Mouse (Mus musculus) right cerebral cortex, postnatal 14 days (tissue): Measurements from ENCODE around the gene Polm.
A peak's percentile ranks its signal among the peaks of the same experiment; 100 is the strongest.

Experiments used
- DNase-seq: peaks from one replicate; pipeline ENCODE4 v3.0.0; 2022

Gene Polm

DNA sequence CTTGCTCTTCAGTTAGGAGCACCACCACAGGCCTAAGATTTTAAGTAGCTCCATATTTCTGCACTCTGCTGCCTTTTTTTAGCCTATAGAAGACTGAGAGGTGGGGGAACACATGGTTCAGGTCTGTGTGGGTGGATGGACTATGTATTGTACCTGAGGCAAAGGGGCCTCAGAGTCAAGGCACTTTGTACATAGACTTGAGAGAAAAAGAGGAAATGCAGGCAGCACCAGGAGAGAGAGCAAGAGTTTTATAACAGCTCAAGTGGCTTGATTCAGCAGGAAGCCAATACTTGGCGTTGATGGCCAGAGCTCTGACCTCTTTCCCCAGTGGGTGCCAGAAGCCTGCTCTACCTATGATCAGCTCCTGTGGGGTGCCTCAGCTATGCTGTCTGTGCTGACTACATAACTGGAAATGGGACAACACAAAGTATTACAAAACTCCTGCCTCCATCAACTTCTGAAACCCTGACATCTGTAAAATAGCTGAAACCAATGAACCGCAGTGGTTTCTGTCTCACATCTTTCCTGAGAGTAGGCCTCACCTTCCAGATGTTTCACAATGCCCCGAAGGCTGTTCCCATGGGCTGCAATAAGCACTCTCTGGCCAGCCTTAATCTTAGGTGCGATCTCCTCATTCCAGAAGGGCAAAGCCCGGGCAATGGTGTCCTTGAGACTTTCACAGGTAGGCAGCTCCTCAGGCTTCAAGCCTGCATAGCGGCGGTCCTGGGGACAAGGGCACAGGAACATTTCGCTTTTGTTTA is 35.2 kb downstream of the Polm start:
- no peak for DNase-seq

DNA sequence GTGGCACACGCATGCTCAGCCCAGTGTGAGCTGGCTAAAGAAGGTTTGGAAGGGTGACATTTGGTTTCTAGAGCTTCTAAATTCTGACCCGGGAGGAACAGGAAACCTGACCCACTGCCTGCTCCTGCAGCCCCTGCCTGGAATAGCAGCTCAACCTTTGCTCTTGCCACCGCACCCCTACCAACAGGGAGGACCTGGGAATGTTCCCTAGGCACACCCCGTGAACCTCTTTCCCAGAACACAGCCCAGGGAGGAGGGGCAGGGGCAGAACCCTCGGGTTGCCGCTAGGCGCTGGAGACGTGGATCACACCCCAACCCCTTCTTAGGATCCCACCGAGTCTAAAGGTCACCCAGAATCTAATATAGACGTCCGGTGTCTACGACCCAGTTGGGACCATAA is 35.8 kb downstream of the Polm start:
- no peak for DNase-seq

DNA sequence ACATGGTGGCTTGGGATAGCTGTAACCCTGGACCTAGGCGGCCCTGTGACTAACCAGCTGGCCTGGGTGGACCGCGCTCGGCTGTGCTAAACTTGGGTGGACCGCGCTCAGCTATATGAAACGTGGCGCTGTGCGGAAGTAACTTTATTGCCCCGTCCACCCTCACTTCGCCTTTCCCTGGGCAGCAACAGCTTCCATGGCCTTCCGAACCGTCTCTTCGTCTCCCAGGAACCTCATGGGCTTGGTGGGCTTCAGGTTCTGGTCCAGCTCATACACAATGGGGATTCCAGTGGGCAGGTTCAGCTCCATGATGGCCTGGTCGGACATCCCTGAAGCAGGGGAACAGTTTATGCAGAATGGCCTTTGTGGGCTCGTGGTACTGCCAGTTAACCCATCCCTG is 36.3 kb downstream of the Polm start:
- no peak for DNase-seq

DNA sequence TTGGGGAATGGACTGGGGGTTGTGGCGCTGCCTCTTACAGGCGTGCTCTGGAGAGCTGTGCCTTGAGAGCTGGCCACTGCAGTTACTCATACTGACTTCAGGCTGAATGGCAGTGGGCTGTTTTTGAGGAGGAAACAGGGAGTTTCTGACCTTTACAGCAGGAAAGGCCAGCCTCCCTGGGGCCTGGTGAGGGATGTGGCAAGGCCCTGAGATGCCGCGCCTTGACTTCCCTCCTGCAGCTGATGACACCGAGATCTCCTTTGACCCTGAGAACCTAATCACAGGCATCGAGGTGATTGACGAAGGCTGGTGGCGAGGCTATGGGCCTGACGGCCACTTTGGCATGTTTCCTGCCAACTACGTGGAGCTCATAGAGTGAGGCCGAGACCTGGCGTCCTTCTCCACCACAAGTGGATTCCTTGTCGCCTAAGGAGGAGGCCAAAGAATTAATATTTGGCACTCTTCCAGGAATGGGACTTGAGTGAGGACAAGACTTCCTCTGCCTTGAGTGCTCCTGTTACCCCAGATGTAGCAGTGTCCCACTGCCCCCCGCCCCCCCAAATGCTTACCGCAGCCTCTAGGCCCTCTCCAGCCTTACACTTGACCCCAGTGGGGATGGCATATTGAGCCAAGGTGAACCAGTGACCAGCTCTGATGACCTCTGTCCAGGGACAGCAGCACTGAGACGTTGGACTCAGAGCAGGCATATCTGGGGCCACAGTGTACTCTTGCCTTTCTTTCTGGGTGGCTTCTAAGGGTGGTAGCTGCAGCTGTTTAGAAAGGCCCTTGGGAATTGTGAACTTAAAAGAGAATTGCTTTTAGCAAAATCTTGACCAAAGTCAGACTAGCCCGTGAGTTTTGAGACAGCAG is 38.0 kb downstream of the Polm start:
- DNase-seq = peak; percentile 3

DNA sequence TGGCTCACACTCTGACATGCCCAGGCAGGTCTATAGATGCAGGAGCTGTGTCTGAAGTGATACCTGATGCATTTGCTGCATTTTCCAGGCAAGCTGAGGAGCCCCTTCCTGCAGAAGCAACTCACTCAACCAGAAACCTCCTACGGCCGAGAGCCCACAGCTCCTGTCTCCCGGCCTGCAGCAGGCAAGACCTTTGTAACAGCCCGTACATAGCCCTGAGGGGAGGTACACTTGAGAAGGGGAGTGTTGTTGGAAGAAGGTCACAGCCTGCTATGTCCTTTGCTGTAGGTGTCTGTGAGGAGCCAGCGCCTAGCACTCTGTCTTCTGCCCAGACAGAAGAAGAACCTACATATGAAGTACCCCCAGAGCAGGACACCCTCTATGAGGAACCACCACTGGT is 39.9 kb downstream of the Polm start:
- DNase-seq = no peak

DNA sequence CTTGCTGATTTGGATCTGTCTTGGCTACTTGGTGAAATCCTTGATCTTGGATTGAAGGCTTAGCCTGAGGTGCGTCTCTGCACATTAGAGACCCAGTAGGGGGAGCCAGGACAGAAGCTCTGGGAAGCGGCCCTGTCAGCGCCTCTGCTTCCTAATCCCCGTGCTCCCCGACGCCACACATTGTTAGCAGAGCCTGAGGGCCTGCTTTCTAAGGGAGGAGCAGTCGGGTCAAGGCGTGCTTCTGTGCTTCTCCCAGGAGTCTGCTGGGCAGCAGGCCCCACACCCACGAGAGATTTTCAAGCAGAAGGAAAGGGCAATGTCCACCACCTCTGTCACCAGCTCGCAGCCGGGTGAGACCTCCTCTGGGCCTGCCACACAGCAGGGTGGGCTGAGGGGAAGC is 40.4 kb downstream of the Polm start:
- DNase-seq = no peak

DNA sequence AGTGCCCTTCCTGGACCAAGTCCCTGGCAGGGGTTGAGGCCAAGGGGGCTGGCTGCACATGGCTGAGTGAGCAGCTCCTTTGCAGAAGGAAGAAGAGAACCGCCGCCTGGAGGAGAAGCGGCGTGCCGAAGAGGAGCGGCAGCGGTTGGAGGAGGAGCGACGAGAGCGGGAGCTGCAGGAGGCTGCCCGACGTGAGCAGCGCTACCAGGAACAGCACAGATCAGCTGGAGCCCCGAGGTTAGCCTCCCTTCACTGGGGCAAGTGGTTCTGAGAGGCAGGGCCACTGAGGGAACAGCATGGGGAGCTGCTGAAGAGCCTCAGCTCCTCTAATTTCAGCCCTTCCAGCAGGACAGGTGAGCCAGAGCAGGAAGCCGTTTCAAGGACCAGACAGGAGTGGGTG is 40.9 kb downstream of the Polm start:
- DNase-seq = no peak

DNA sequence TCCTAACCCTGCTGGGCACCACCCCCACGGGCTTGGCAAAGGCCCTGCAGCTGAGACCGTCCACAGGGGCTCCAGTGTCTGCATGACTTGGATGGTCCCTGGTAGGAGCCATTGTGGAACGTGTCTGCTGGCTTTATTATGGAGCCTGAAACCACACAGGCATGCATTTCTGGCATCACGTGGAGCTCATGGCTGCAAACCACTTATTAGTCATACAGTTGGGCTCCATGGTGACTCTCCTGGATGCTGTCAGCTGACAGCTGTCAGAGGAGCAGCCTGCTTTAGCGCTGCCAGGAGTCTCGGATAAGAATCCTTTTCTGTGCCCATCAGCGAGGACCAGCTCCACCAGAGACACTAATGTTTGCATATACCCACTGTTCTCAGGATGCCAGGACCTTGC is 42.1 kb downstream of the Polm start:
- DNase-seq = no peak

DNA sequence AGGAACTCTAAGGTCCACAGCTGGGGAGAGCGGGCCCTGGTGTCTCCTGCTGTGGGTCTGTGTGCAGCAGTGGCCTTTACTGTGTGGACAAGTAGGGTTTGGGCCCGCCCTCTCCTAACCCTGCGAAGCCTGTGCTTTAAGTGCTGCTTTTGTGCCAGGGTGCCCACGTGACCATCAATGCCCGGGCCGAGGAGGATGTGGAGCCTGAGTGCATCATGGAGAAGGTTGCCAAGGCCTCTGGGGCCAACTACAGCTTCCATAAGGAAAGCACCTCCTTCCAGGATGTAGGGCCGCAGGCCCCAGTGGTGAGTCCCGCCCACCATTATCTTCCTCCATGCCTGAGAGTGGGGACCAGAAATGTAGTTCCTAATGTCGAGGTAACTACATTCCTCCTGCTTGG is 42.5 kb downstream of the Polm start:
- DNase-seq = no peak

DNA sequence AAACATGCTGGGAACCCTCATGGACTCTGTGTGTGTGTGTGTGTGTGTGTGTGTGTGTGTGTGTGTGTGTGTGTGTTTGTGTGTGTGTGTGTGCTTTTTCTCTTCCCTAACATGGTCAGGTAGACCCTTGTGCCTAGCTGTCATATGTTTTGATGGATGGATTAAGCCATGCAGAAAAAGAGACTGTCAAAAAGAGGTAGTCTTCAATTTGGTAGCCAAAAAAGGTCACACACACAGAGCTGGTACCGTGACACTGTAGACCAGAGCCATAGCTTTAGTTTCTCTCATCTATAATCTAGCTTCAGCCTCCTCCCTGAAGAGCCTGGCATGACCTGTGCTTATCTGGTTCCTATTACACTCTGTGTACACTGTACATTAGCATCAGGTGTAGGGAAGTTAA is 47.4 kb downstream of the Polm start:
- no peak for DNase-seq

DNA sequence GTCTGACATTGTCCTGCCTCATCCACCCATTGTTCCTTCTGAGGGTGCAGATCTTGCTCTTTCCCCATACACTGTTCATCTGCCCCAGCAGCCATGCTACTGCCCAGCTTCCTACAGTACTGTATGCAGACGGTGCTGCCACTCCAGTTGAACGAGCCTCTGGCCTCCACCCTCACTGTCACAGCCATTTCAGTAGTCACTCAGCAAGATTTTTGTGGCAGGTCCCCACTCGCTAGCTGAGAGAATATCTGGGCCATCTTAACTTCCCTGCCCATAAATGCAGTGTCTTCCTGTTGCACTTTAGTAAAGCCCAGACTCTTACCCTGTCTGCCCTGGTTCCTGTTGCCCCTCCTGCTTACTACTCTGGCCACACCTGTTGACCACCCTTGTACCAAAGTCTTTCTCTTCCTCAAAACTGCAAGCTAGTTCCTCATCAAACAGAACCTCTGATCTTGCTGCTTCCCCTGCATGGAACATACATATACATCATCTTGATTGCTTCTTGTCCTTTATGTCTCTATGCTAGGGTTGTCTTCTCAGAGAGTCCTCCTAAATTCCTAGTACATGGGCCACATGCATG is 48.0 kb downstream of the Polm start:
- DNase-seq = no peak

DNA sequence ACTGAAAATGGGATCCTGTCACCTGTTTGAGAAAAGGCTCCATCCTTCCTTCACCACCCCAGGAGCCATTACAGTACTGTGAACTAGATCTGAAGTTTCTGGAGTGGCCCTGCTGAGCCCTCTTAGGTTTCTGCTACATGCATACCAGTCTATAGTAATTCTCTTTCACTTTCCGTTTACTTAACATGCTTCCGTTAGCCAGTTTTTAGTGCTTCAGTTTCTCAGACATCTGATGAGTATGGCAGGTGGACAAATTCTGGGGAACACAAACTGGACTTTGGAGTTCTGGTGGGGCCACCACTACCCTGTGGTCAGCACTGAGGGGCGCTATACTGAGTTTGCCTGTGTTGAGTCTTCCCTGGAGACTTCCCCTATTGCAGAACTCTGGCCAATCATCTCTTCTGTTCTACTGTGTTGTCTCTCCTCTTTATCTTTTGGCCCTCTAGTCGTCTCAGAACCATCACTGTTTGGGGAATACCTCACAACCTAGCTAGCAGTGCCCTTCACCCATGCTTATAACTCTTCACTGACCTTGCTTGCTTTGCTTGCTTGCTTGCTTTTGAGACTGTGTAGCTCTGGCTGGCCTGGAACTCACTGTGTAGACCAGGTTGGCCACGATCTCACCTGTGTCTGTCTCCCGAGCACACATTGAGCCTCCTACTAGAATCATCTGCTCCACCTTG is 48.6 kb downstream of the Polm start:
- no peak for DNase-seq

DNA sequence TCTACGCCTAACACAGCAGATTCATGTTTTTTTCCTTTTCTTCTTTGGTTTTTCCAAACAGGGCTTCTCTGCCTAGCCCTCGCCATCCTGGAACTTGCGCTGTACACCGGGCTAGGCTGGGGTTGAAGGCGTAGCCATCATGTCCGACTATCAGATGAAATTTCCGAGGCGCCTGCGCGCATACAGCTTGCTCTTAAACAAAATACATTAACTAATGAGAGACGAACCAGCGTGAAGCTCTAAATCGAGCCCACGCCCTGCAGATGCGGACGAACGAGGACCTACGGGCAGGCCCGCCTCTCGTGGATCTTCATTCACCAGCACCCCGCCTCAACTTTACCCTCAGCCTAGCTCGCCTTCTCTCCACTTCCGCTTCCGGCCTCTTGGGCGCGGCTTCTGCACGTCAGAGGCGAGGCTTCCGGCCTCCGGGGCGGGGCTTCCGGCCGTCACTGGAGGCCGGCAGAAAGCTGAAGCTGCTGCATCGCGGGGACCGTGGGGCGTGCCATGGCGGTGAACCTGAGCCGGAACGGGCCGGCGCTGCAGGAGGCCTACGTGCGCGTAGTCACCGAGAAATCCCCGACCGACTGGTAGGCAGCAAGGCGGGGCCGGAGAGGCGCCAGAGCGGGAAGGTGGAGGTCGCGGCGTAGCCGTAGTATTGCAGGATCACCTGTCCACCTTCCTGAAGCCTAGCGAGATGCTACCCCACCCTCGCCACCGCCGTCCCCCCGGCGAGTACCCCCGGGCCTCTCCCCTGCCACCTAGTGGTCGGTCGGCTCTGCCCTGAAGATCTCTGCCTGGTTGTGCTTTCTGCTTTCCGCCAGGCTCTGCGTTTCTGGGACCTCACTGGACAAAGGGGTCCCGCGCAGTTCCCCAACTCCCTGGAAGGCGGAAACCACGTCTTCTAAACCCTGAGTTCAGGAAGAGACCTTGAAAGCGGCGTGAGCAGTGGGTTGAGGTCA is 49.5 kb downstream of the Polm start, which contains the start of gene Dbnl:
Dbnl (plus strand) TSS at position 433 of the 959 bp plus-strand sequence.
- DNase-seq = peak; percentile 92

DNA sequence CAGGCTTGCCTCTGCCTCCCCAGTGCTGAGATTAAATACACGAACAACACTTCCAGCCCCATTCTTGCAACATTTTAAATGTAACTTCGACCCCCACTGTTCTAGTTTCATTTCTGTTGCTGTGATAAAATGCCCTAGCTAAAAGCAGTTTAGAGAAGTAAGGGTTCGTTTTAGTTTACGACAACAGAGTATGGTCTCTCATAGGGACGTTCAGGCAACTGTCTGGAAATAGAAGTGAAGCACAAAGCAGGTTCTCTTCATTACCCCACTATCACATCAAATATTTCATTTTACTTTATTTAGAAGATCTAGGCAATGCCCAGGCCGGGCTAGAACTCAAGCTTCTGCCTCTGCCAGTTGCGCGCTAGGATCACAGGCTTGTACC is 50.2 kb downstream of the Polm start:
- DNase-seq = no peak

DNA sequence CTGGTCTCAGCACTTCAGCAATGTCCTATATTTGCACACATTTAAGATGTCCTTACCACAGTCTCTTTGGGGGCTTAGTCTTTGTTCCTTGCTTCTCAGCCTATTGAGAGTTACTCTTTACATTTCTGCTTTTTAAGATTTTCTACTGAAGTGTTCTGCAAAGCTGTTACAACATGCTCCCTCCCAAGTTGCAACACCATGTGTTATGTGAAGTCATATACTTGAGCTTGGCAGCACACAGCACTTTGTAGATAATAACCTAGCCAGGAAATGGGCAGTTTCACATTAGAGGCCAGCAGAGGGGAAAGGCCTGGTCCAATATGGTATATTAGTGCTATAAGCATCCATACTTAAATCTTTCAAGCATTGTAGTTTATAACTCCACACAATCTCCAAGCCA is 52.1 kb downstream of the Polm start:
- DNase-seq = no peak

DNA sequence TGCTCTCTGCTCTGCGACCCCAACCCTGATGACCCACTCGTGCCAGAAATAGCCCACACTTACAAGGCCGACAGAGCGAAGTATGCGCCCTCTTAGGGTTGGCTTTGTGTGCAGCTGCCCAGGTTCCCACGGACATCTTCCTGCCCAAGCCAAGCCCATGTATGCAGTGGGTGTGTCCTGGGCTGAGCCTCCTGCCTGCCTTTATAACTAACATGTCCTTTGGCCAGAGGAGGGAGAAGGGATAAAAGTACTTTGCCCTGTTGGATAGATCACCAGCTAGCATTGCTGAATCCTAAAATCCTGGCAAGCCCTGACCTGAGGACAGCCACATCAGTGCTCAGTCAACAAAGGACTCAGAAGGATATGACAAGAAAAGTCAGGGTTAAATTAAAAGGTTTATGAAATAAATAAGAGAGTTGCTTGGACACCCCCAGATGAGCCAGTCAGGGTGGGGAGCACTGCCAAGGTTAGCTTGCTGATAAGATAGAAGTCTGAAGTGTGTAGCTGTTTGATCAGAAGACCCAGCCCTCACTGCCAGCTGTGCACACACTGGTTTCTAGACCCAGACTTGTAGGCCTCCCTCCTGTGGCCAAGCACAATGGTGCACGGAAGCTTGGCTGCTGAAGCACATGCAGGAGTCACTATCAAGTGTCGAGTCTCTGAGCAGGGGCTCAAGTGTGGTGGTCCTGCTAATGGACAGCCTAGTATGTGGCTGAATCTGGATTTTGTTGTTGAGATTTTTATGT is 55.4 kb downstream of the Polm start:
- DNase-seq = no peak

DNA sequence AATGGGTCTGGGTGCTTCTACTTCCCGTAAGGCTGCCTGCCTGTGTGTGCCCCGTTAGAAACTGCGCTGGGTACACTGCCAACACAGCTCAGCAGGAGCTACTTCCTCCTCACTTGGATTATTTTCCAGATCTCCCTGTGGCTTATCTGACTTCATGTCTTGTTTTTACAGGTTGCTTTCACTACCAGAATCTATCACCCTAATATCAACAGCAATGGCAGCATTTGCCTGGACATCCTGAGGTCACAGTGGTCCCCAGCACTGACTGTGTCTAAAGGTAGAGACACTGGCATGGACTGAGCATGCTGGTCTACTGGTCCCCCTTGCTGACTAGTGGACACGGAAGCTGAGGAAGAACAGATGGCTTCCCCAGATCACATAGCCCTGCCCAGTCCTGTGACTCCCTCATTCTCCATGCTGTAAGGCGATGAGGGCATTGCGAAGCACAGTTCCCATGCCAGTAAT is 57.7 kb downstream of the Polm start:
- no peak for DNase-seq

DNA sequence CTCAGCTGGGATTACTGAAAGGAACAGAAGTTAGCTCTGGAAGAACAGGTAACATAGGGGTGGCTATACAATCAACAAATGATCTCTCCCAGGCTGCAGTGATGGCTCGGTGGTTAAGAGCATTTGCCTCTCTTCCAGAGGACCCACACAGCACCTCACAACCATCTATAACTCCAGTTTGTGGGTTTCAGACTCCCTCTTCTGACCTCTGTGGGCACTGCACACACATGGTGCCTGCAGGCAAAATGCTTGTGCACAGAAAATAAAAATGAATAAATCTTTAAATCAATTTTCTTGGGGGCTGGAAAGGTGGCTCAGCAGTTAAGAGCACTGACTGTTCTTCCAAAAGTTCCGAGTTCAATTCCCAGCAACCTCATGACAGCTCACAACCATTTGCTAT is 59.3 kb downstream of the Polm start:
- no peak for DNase-seq
